Mouse (Mus musculus): ENCODE measurements around the gene Msmb. TPM values are rescaled to one million over a fixed set of nuclear protein-coding genes. Genes with fewer than 3 reads are reported as not detected.
"Not testable (repeated sequence)": the region's sequence is repeated elsewhere in the genome, so short reads cannot be mapped to it uniquely, and the experiment has no call there.

The Msmb gene
- polyA plus RNA-seq, 3 experiments from 2014 or later, result not detected

DNA sequence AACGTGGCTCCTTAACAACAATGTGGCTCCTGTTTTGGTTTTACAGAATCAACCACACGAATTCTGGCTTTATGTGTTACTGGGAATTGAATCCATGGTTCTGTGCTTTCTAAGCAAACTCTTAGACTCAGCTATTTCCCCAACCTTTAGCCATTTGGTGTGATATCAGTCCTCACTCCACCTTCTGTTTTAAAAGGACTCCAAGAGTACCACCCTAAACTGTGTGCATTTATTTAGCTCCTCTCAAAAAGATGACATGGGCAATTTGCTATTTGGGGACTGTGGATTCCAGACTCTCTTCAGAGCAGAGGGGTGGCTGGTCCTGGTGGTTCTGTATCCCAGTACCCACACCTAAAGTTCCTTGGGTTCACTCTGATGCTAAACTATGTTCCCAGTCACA lies 4.8 kb downstream of the Msmb start:
- no peak for ATAC-seq

DNA sequence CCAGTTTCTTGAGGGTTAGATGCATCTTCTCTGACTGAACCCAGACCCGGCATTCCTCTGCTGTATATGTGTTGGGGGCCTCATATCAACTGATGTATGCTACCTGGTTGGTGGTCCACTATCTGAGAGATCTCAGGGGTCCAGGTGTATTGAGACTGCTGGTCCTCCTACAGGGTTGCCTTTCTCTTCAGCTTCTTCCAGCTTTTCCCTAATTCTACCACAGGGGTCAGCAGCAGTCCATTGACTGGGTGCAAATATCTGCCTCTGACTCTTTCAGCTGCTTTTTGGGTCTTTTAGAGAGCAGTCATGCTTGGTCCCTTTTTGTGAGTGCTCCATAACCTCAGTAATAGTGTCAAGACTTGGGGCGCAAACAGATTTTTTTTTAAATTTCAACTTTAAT lies 9.0 kb downstream of the Msmb start:
- ATAC-seq, result no peak

DNA sequence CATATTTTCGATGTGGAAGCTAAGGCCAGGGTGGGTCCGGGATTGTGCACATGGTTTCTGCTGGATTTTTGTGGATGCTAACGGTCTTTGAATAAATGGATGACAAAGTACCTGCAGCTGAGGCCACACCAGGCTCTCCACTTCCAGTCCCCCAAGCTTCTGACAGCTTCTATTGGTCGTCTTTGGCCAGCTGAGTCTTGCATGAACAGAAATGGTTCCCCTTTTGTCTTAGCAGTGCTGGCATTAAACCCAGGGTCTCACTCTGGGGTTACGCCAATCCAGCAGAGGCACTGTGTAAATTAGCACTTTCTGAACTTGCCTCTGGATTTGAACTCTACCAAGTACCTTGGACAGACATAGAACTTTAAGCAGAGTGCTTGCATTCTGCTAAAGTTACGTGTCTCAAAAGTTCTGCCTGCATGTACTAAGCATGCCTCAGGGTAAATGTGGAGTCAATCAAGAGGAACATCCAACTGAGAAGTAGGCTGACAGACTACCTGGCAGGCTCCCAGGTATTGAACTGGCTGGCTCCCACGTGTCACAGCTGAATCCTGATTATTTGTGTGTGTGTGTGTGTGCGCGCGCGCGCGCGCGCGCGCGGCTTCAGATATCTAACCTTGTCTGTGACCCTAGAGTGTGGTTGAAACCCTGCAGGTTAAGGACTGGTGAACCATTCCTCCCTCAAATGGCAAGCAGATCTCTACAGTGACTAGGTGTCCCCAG lies 10.6 kb downstream of the Msmb start:
- ATAC-seq, result no peak

DNA sequence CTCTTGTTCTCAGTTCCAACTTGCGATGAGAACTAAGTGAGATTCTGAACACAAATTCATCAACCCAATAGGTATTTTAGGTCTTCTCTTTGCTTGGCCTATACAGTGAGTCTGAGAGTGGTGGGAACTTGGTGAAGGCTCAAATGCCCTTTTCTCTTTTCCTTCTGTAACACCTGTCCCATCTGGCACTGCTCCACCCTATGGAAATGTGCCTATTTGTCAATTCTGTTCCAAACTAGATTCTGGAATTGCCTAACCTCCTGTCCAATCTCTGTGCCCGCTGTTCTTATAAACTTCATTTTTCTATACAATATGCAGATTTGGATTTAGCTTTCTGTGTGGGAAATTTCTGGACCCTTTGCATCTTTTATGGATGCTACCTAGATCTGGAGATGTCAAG lies 11.3 kb downstream of the Msmb start:
- ATAC-seq, result no peak

DNA sequence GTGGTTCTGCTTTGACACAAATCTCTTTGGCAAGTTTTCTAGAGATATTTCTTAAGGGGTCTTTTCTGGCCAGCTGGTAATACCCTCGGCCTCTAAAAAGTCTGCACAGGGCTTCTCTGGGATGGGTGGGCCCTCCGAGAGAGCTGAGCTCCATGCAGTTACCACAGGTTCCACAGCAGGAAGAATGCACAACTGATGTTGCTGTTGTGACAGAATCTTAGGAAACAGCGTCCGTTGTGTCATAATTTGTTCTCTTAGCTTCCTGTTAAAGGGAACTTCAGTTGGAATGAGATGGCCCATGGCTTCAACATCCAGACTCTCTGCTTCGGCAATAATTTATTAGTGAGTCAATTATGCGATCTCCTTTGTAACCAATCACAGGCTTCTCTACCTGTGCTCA lies 12.9 kb downstream of the Msmb start:
- ATAC-seq, result no peak

DNA sequence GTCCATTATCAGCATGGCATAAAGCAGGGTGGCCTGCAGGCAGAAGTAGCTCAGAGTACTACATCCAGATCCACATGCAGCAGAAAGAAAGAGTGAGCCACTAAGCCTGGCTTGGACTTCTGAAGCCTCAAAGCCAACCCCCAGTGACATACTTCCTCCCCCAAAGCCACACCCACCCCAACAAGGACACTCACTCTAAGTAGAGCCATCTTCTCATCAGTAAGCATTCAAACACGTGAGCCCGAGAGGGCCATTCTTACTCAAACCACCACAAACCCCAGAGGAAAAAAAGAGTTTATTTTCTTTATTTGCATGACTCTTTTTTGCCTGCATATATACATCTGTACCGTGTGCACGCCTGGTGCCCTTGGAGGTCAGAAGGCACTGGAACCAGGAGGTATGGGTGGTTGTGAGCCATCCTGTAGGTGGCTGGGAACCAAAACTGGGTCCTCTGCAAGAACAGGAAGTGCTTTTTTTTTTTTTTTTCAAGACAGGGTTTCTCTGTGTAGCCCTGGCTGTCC lies 17.4 kb downstream of the Msmb start:
- ATAC-seq, result peak; percentile 69

DNA sequence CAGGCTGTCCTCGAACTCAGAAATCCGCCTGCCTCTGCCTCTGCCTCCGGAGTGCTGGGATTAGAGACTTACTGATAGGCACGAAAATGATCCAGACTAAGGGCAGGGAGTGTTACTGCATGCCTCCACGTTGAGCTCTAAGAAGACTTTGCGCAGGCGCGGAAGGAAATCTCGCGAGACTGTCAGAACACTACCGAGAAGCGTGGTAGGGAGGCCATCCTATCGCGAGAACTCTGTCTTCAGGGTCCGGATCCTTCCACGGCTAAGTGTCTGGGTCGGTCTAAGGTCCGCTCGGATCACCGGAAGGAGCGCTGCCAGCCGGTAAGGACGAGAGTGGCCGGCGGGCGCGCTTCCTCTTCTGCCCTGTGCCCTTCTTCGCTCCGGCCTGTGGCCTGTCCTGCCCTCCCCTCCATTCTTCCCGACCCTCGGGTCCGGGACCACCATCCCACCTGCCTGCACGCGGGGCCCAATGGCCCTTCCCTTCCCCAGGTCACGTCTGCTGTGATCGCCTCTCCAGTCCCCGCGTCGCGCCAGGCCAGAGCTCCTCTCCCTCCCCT lies 17.9 kb downstream of the Msmb start, which contains the start of gene Ncoa4:
Gene Ncoa4, plus strand, starts transcription at position 176 of the 557 bp plus-strand sequence.
- ATAC-seq, result peak; percentile 96

DNA sequence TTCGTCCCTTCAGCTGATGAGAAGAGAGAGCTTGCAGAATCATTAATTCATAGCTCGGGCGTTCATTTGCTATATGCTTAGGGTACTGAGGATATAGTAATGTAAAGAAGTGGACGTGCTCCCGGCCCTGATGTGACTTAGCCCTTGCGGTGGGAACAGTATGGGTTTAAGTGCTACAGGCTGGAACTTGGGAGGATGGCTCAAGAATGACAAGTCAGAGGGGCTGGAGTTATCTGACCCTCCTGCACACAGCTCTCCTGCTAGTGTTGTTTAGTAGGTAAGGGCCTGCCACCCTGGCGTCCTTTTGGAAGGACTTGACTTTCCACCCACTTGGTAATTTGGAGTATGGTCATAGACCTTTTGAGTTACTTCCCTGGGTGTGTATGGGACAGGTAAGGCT lies 18.7 kb downstream of the Msmb start:
- no peak for ATAC-seq

DNA sequence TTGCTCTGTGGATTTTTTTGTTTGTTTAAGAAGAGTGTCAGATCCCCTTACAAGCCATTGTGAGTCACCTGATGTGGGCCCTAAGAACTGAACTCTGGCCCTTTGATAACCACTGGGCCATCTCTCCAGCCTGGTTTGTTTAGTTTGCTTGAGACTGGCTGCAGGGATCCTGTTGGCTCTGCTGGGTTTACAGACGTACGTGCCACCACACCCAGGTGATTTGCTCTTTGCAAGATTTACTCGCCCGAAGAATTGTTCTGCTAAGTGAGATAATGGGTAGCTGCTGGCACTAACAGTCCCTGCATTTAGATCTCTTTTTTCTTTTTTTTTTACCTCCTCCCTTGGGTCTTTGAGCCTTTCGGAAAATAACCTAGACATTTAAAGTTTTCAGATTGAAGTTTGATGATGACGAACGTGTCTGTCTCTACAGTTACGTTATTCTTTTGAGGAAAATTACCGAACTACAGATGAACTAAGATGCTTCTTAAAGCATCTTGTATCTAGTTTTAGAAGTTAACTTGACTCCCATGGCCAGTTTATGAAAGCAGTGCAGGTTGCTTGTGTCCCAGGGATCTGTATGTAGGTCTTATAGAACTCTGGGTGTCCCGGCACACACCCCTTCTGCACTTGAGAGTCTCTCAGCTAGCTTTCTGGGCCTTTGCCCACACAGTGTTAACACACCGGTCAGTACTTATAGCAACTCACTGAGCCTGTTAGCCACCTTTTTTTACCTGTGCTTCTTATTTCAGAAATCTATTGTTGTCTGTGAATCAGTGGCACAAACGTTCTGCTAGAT lies 19.5 kb downstream of the Msmb start:
- ATAC-seq, result no peak

DNA sequence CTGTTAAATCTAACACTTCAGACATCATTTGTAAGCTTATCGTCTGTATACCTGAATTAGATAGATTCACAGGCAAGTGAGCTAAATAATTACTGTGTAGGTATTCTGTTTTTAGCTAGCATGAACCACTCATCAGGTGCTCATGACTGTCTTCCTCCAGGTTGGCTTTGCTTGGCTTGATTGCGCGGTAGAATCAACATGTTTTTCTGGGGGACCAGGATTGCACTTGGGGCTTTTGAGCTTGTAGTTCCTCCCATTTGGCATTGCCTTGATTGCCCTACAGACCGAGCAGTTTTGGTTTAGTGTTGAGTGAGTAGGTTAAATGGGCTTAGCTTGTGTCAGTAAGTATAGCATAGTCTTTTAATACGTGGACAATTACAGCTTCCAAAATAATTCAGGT lies 20.4 kb downstream of the Msmb start:
- no peak for ATAC-seq

DNA sequence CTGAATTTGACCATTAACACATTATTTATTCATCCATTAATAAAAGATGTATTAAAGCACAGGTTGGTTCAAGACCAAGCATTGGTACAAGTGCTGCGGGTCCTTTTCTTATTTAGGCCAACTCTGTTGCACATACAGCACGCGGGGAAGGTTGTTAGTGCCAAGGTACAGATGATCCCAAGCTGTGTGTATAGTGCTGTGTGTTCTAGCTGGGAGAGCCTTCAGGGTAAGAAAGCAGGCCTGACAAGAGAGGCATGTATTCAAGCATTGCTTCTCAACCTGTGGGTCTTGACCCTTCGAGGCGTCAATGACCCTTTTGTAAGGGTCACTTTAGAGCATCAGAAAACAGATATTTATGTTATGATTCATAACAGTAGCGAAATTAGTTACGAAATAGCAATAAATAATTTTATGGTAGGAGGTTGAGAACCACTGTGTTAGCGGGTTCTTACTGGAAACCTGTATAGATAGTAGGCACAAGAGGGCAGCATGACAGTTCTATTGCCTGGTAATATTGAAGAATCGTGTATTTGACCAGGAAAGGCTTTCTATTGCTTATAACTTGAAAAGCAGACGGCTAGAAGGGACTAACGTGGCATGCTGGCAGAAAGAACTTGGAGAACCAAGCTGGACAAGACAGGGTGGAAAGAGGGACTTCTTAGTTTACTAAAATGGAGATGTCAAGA lies 21.5 kb downstream of the Msmb start:
- ATAC-seq, result no peak

DNA sequence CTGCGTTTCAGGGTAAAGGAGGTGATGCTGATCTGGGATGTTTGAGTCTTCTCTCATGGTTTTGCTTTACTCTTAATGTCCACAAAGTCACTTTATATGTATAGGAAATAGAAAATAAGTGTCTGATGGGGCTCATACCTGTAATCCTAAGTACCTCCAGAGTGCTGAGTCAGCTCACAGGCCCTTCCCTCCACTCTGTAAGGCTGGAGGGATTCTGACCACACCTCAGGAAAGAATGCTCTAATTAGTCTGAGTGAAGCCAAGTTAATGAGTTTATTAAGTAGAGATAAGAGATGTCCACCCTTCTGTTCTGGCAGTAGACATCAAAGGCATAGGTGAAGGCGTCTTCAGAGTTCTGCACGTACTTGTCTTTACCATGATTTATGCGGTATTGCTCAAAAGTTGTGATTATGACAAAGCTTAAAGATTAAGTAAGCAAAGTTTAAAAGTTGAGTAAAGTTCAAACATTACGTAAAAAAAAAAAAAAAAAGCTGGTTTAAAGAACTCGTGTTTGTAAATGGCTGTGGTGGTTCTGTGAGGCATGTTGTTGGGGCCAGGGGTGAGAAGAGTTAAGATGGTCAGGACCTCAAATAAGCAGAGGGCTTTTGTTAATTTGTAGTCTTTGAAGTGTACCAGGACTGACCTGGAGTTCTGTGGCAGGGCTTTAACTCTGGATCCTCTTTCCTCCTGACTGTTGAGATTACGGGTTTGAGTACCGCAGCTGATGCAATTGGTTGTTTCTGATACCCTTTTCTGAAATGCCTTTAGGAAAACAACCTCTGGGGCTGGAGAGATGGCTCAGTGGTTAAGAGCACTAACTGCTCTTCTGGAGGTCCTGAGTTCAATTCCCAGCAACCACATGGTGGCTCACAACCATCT lies 22.6 kb downstream of the Msmb start:
- ATAC-seq, result no peak

DNA sequence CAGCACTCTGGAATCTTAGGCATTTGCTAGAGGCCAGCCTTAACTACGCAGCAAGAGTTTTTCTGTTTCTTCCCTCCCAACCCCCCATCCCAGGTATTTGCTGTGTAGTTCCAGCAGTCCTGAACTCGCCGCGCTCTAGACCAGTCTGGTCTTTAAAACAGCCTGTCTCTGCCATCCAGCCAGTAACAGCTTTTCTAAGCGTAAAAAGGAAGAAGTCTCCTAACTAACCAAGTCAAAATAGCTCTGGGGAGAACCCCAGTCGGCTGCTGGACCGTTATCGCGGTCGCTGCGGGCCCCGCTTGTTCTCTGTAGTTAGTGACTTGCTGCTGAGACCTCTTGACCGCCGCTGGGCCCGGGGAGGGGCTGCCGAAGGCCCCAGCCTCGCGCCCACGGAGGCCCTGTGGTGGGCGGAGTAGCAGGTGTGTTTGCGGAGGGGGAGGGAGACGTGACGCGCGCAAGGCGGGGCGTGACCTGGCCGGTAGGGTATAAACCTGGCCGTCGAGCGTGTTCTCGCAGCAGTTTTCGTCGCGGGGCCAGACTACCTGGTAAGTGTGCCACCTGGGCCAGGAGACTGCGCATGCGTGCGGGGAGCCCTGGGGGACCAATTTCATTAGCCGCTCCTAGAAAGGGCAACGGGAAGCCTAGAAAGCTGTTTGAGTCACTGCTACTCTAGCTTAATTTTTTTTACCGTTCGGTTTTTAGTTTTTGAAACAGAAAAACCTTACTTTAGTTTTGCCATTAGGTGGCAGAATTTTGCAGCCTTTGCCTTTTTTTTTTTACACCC lies 23.6 kb downstream of the Msmb start:
- peak; percentile 90 for ATAC-seq

DNA sequence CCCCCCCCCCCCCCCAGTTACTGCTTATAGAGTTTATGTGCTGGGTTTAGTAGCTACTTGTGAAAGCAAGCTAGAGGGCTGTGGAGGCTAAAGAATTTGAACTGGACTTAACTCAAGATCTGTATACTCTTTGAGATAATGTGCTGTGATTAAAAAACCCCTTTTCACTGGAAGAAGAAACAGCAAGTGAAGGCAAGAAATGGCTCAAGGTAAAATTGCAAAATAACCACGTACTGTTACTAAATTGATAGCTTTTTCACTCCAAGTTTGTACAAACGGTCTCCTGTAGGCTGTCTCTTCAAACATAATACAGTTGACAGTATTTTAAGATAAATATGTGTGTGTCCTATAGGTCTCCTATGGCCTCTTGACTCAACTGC lies 24.2 kb downstream of the Msmb start:
- ATAC-seq, result no peak

DNA sequence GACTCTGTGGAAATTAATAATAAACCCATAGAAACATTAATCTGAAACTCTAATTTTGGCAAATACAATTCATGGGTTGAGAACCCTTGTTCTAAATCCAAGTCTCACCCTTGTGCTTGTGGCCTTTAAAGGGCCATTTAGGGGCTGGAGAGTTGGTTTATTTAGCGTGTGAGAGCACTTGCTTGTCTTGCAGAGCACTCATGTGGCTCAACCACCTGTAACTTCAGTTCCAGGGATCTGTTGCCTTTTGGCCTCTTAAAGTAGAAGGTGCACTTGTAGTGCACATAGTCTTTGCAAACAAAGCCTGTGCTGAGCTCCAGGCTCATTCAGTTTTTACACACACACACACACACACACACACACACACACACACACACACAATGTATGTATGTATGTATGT lies 25.0 kb downstream of the Msmb start:
- no peak for ATAC-seq

DNA sequence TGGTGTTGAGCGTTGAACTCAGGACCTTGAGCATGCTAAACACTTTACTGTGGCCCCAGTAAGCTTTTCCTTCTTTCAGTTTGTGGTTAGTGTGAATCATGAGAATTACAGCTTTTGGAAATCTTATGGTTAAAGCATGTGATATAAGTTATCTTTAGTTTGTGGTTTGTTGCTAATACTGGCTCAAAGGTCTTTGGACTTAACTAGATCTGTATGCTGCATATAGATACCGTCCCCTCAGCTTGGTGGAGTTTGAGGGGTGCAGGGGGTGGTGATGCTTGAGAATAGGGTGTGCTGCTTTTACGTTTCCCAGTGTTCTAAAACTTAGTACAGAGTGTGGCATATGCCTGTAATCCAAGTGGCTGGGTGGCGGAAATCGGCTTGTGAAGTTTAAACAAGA lies 25.5 kb downstream of the Msmb start:
- no peak for ATAC-seq

DNA sequence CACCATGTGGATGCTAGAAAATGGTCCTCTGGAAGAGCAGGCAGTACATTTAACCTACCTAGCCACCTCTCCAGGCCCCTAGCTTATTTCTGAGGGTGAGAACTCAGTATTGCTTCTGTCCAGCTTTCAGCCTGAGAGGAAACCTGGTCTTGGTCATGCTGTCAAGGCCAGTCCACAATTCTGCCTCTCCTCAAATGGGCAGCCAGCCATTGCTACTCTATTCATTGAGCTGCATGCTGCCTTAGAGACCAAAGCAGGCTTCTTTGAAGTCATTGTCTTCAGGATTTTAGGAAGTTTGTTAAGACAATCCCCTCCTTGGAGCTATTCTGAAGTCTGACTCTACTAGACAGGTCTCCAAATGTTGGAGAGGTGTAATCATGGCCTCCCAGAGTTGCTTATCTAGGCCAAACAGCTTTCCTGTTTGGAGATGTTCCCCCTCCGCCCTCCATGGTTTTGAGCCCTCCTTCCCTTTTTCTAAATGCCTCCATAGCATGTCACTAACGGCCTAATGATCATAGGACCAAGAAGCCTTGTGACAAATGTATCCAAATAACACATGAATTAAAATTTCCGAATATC lies 26.9 kb downstream of the Msmb start:
- no peak for ATAC-seq

DNA sequence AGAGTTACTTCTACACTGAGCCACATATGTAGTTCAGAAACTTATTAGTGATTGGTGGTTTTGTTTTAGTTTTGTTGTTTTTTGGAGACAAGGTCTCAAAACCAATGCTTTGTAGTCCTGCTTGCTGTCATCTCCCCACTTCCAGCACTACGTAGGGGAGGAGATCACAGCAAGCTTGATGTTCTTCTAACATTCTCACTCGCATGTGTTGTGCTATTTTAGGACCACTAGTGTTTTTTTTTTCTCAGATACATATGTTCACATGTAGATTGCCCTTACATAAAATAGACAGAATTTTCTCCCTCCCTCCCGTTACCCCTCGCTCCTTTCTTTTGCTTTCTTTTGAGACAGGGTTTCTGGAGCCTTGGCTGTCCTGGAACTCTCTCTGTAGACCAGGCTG lies 28.3 kb downstream of the Msmb start:
- no peak for ATAC-seq

DNA sequence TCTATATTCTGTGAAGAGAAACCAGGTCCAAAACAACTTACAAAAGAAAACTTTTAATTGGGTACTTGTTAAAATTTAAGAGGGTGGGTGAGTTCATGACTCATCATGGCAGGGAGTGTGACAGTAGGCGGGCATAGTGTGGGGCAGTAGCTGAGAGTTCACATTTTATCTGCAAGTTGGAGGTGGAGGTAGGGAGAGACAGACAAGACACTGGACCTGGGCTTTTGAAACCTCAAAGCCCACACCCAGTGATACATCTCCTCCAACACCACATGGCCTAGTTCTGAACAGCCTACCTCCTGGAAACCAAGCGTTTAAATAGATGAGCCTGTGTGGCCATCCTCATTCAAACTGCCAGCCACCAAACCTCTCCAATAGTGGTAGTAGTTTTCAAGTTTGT lies 33.5 kb downstream of the Msmb start:
- ATAC-seq, result no peak

DNA sequence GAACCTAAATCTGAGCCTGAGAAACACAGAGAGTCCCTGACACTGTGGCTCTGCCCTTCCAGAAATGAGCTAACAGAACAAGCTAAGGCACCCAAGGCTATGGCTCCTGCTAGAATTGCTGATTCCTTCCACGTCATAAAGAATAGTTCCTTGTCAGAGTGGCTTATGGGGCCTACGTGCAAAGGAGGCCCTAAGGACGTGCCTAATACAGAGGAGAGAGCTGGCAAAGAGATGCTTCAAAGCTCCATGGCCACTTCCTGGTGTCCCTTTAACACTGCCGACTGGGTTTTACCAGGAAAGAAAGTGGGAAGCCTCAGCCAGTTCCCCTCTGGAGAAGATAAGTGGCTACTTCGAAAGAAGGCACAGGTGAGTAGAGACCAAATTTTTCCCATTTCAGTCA lies 34.8 kb downstream of the Msmb start:
- ATAC-seq, result not testable (repeated sequence)

Data from inflammation-experienced regulatory T-cells, adult 6 months (primary cell).